Mouse (Mus musculus) E14TG2a.4 (cell line): Measurements from ENCODE around the gene Bsg.
"Not testable (repeated sequence)": the region's sequence is repeated elsewhere in the genome, so short reads cannot be mapped to it uniquely, and the experiment has no call there.

ENCODE experiments used
- H3K27me3 ChIP-seq: 2 replicates; pipeline ENCODE4 v1.6.1; 2014; ENCODE audit warnings: low read length, control low read depth; ENCODE audit not compliant: insufficient read depth
- H3K36me3 ChIP-seq: 2 replicates; pipeline ENCODE4 v1.6.1; 2014; ENCODE audit warnings: low read length, control low read depth; ENCODE audit not compliant: insufficient read depth
- H3K4me1 ChIP-seq: replicated peaks from 2 replicates; pipeline ENCODE4 v1.6.1; 2014; ENCODE audit warnings: low read depth, low read length, control low read depth
- H3K4me3 ChIP-seq: replicated peaks from 2 replicates; pipeline ENCODE4 v1.5.1; 2014; ENCODE audit warnings: mild to moderate bottlenecking, low read length
- H3K9me3 ChIP-seq: 2 replicates; pipeline ENCODE4 v1.6.1; 2014; ENCODE audit warnings: low read length, control low read depth
- CTCF ChIP-seq: conservative IDR thresholded peaks from 2 replicates; pipeline ENCODE4 v1.5.1; 2014; ENCODE audit warnings: low read length
- NANOG ChIP-seq: IDR thresholded peaks from 2 replicates; pipeline ENCODE4 v1.6.1; 2014; ENCODE audit warnings: borderline replicate concordance, low read length, mixed read lengths
- POU5F1 ChIP-seq: IDR thresholded peaks from 2 replicates; pipeline ENCODE4 v1.6.1; 2014; ENCODE audit warnings: low read length, borderline replicate concordance

Bsg gene

DNA sequence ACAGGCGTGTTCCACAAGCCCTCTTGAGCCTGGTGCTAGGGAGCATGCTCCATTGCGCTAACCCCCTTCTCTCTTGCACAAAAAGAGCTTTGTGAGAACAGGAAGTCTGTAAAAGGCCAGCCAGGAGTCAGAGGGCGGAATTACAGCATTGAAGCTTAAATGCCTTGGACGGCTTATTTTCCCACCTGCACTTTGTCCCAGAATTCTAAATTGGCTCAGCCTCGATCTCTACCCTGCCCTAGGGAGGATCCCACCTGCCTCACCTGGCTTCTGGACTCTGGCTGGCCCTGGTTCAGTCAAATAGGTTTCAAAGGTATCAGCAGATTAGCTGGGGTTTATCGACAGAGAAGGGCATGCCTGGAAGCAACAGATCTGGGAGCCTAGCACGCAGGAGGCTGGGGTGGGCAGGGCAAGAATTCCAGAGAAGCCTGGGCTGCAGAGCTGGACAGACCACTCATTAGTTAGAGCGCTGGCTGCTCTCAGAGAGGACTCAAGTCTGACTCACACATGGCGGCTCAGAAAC lies 8.1 kb upstream of the Bsg start:
- peaks cover 47% of the 10 kb centered on the region for H3K4me1 ChIP-seq
- no peaks in the 10 kb centered on the region for H3K9me3 ChIP-seq
- 0 out of 2 replicates have a peak overlapping the region, but pooled peaks have one; percentile 4 for H3K4me3 ChIP-seq
- peaks cover 3% of the 10 kb centered on the region; the same call in 1 of the 2 replicates for H3K27me3 ChIP-seq
- no peaks in the 10 kb centered on the region for H3K36me3 ChIP-seq
- TF ChIP-seq NANOG = no peak
- TF ChIP-seq POU5F1 = no peak
- no peak for TF ChIP-seq CTCF

DNA sequence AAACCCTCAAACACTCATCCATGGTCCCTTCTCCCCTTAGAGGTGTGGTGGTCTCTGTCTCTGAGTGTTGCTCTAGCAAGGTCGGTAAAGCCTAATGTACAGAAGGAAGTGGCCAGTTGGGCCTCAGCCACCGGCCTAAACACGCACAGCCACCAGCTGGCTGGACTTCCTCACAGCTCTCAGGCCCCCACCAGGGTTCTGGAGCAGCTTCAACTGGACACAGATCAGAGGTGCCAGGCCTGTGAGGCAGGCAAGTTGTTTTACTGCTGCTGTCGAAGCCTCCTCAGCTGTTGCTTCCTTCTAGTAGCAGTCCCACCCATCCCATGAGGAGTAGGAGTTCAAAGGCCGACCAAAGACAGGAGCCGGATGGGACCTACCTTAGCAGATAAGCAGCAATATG lies 6.4 kb upstream of the Bsg start:
- Histone ChIP-seq H3K36me3 (no peaks in the 10 kb centered on the region), H3K4me1 (peaks cover 47% of the 10 kb centered on the region), H3K9me3 (no peaks in the 10 kb centered on the region), H3K4me3 (no peak overlapping the region), H3K27me3 (peaks cover 3% of the 10 kb centered on the region; the same call in 1 of the 2 replicates)
- TF ChIP-seq CTCF (no peak), POU5F1 (no peak), NANOG (no peak)

- Histone ChIP-seq H3K4me3 (no peak overlapping the region), H3K36me3 (no peaks in the 10 kb centered on the region), H3K9me3 (no peaks in the 10 kb centered on the region), H3K27me3 (peaks cover 3% of the 10 kb centered on the region; the same call in 1 of the 2 replicates), H3K4me1 (peaks cover 46% of the 10 kb centered on the region)
- no peak for TF ChIP-seq NANOG
- TF ChIP-seq CTCF = no peak
- TF ChIP-seq POU5F1 = no peak
Measured at GRCm38 (mm10) chr10:79698459-79698858, 5.8 kb upstream of the Bsg start.

DNA sequence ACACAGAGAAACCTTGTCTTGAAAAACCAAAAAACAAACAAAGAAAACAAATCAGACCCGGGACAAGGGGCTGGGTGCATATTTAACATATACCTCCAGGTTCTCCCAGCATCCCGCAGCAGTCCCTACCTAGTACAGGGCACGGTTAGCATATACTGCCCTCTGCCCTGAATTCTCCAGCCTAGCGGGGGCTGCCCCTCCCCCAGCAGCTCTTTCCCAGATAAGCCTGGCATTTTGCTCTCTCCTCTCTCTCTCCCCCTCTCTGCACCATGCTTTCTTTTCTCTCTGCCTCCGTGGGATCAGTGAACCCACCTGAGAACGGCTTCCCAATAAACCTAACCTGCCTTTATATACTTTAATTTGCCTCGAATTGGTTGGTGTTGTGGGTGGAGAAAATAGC lies 3.6 kb upstream of the Bsg start:
- TF ChIP-seq CTCF (no peak), NANOG (no peak), POU5F1 (no peak)
- Histone ChIP-seq H3K4me1 (peaks cover 48% of the 10 kb centered on the region), H3K9me3 (no peaks in the 10 kb centered on the region), H3K36me3 (peaks cover 7% of the 10 kb centered on the region), H3K27me3 (peaks cover 3% of the 10 kb centered on the region; the same call in 1 of the 2 replicates), H3K4me3 (no peak overlapping the region)

GRCm38 (mm10) chr10:79701443-79702129 lies 2.7 kb upstream of the Bsg start:
- H3K36me3 ChIP-seq = peaks cover 16% of the 10 kb centered on the region
- H3K27me3 ChIP-seq = no peaks in the 10 kb centered on the region; the same call in 1 of the 2 replicates
- no peak overlapping the region for H3K4me3 ChIP-seq
- no peaks in the 10 kb centered on the region for H3K9me3 ChIP-seq
- TF ChIP-seq POU5F1 = no peak
- TF ChIP-seq CTCF = no peak
- no peak for TF ChIP-seq NANOG
- peaks cover 48% of the 10 kb centered on the region for H3K4me1 ChIP-seq

GRCm38 (mm10) chr10:79702970-79703369 lies 1.3 kb upstream of the Bsg start:
- not testable (repeated sequence) for H3K9me3 ChIP-seq, H3K27me3 ChIP-seq, H3K4me3 ChIP-seq
- Histone ChIP-seq H3K36me3 (peaks cover 29% of the 10 kb centered on the region), H3K4me1 (peaks cover 60% of the 10 kb centered on the region)

- H3K4me3 ChIP-seq = peak overlapping the region; percentile 96
- H3K9me3 ChIP-seq = no peaks in the 10 kb centered on the region
- peaks cover 34% of the 10 kb centered on the region for H3K36me3 ChIP-seq
- TF ChIP-seq CTCF = no peak
- no peak for TF ChIP-seq NANOG
- TF ChIP-seq POU5F1 = no peak
- no peaks in the 10 kb centered on the region for H3K27me3 ChIP-seq
- peaks cover 66% of the 10 kb centered on the region for H3K4me1 ChIP-seq
Measured at GRCm38 (mm10) chr10:79703541-79703940, 750 bp upstream of the Bsg start.

DNA sequence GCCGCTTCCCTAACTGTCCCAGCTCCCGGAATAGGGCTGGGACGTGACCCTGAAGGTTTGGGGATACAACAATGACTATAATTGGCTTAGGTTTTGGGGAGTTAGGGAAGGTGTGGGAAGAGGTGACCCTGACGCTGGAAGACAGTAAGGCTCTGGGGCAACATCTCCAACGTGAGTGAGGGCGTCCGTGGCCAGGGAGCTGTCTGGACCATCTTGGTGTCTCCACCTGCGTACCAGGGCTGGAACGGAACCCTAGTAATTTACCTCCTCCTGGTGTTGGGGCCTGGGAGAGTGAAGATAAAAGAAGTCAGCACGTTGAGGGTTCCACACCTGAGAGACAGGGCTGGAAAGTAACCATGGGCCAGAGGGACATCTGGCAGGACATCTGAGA lies 674 bp downstream of the Bsg start:
- Histone ChIP-seq H3K9me3 (no peaks in the 10 kb centered on the region), H3K36me3 (peaks cover 49% of the 10 kb centered on the region), H3K4me3 (peak overlapping the region; percentile 96), H3K4me1 (peaks cover 70% of the 10 kb centered on the region), H3K27me3 (no peaks in the 10 kb centered on the region)
- no peak for TF ChIP-seq CTCF
- TF ChIP-seq NANOG = no peak
- no peak for TF ChIP-seq POU5F1

- Histone ChIP-seq H3K27me3 (no peaks in the 10 kb centered on the region), H3K4me3 (peak overlapping the region; percentile 96), H3K9me3 (no peaks in the 10 kb centered on the region), H3K36me3 (peaks cover 59% of the 10 kb centered on the region), H3K4me1 (peaks cover 74% of the 10 kb centered on the region)
- no peak for TF ChIP-seq NANOG
- no peak for TF ChIP-seq POU5F1
- TF ChIP-seq CTCF = no peak
Measured at GRCm38 (mm10) chr10:79705951-79706350, 1.7 kb downstream of the Bsg start.
